Mouse (Mus musculus): ENCODE measurements around the gene Ush1g. TPM values are rescaled to one million over a fixed set of nuclear protein-coding genes. Genes with fewer than 3 reads are reported as not detected.

The Ush1g gene
- total RNA-seq, 2 experiments from 2014 or later, result 0.24 TPM; not detected in 1

DNA sequence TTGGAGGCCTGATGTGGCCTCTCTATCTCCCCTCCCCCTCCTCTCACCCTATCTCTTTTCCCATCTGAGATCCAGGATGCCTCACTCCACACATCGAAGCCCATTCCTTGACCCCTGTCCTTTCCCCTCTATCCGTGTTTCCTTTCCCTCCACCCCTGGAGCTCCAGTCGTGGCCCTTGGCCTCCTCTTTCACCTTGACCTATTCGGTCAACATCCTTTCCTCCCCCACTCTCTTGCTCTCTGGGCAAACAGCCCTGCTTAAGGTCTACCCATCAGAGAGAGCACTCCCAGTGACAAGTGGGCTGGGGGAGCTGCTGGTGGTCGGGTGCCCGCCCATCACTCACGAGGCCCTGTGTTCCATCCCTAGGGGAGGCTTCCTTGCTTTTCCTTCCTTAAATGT, 48.1 kb downstream of the Ush1g start:
- intact Hi-C loops (cut with DNase I), result loop anchor here (5.0 kb wide), 1 partner anchor 71 kb away; no protein-coding TSS in a partner anchor

DNA sequence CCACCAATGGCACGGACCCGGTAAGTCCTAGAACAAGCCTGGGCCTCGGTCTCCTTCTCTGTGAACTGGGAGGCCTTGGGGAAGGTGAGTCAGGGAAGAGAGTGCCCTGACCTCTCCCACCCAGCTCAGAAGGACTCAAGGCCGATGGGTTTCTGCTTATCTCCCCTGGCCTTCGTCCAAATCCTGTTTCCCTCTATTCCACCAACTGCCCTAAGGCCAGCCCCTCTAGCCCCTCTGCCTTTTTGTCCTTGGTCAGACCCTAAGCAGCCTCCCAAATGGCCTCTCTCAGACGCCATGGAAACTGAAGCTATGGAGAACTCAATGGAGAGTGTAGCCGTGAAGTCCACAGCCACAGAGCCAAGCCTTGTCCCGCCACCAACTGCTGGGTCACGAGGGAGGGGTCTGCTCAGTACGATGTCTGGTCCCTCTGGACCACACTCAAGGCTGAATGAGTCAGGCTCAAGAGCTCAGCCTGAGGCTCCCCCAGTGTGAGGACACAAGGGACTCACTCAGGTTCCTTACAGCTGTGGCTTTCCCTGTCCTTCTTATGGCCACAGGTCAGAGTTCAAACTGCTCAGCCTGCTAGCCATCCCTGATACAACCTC, 48.8 kb downstream of the Ush1g start:
- intact Hi-C loops (cut with DNase I), result loop anchor here (5.0 kb wide), 1 partner anchor 71 kb away; no protein-coding TSS in a partner anchor
- DNase-seq, result no peak

More for the DNA sequence above, 48.1 kb downstream of the Ush1g start:
- DNase-seq, result no peak

DNA sequence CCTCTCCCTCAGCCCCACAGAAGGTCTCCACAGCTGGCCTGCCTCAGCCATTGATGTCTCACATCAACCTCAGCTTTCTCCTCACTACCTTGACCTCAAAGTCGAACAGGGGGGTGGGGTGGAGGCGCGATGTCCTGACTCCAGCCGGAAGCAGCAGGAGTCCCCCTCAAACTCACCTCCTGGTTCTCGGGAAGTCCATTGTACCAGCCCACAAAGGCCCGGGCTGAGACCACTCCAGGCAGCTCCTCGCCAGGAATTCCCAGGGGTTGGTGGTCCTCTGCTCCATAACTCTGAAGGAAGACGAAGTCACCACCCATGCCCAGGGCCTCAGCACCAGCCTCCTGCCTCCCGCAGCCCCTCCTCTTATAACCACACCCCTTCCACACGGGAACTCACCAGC, 50.4 kb downstream of the Ush1g start:
- intact Hi-C loops (cut with DNase I), result loop anchor here (5.0 kb wide), 1 partner anchor 69 kb away; no protein-coding TSS in a partner anchor
- DNase-seq, result no peak

DNA sequence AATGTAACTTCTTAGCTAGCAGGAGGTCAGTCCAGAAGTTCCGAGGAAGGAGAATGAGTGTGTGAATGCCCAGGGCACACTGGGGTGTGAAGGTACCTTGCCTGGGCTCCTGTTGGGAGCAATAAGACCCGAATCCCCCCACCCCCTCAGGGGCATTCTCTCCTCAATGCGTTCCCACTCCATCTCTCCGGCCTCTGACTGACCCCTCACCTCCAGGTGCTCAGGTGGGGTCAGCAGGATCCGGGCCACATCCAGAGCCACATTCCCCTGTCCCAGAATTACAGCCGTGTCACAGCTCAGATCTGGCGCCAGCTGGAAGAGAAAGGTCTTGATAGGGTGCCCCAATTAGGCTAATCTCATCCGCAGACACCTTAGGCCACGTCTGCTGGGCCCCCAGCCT, 50.8 kb downstream of the Ush1g start:
- no peak for DNase-seq
- intact Hi-C loops (cut with DNase I), result loop anchor here (5.0 kb wide), 1 partner anchor 69 kb away; no protein-coding TSS in a partner anchor

DNA sequence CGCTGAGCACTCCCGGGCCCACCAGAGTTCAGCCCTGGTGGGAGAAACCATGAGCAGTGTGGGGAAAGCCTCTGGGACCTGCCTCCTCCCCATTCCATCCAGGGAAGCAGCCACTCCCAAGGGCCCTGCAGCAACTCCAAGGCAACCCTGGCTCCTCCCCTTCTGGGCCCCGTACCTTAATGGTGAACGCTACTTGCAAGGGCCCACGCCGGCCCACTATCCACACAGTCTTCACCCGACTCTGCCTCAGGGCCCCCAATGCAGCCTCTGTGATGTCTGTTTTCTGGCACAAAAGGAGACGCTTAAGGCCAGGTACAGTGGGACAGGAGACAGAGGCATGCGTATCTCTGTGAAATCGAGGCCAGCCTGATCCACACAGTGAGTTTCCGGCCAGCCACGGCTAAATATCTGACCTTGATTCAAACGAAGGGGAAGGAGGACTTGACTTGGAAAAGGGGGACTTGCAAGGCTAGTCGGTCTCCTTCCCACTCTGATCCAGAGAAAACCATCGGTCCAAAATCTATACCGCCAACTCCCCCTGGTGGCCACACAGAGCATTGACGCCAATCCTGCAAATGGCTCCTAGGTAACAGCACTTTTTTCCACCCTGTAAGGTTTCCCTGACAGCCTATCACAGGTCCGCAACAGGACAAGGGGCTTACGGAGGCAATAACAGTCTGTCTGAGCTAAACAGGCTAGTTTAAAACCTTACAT, 51.5 kb downstream of the Ush1g start:
- intact Hi-C loops (cut with DNase I), result loop anchor here (5.0 kb wide), 1 partner anchor 68 kb away; no protein-coding TSS in a partner anchor
- DNase-seq, result peak; percentile 83

DNA sequence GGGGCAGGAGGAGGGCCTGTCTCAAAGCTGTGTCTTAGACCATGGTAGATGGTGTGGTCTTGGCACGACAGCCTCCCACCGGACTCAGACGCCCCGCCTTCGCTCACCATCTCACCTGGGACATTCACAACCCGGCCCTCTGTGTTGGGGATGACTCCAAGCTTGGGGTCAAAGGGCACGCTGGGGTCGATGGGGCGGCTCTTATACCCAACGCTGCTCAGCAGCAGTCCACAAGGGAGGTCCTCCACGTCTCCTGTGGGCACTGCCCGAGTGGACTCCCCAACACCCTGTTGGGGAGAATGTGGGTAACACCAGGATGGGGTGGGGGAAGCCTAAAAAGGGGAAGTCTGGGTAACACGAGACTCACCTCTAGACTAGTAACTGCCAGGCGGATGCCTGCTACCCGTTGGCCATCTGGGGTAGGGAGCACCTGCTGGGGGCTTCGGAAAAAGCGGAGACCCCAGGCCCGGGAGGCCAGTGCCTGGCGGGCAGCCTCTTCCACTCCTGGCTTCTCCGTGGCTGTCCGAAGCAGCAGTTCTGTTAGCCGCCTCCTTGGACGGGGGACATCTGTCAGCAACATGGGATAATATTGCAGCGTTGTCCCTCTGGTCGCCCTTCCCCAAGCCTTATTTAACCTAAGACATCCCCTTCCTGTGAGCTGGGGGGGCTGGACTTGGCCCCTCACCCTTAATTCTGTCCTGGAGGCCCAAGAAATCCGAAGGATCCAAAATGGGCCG, 52.3 kb downstream of the Ush1g start:
- DNase-seq, result no peak
- intact Hi-C loops (cut with DNase I), result loop anchor here (5.0 to 10.0 kb wide), 2 partner anchors 67 to 185 kb away; no protein-coding TSS in a partner anchor

DNA sequence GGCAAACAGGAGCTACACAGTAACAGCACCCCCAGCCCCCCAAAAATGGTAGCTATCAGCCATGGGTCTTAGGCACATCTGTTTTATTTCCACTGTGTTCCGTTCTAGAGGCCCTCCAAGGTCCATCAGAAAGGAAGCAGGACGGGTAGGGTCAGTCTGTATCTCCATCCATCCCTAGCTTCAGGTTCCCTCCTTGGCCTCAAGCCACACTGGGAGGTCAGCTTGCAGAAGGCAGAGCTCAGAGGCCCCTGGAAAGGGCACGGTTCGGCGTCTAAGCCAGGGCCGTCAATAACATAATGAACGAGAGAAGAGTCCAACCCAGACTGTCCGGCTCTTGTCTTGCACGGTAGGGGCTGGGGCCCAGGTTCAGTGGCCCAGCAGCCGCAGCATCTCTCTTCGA, 53.9 kb downstream of the Ush1g start:
- DNase-seq, result no peak
- intact Hi-C loops (cut with DNase I), result loop anchor here (10.0 kb wide), 1 partner anchor 183 kb away; no protein-coding TSS in a partner anchor

DNA sequence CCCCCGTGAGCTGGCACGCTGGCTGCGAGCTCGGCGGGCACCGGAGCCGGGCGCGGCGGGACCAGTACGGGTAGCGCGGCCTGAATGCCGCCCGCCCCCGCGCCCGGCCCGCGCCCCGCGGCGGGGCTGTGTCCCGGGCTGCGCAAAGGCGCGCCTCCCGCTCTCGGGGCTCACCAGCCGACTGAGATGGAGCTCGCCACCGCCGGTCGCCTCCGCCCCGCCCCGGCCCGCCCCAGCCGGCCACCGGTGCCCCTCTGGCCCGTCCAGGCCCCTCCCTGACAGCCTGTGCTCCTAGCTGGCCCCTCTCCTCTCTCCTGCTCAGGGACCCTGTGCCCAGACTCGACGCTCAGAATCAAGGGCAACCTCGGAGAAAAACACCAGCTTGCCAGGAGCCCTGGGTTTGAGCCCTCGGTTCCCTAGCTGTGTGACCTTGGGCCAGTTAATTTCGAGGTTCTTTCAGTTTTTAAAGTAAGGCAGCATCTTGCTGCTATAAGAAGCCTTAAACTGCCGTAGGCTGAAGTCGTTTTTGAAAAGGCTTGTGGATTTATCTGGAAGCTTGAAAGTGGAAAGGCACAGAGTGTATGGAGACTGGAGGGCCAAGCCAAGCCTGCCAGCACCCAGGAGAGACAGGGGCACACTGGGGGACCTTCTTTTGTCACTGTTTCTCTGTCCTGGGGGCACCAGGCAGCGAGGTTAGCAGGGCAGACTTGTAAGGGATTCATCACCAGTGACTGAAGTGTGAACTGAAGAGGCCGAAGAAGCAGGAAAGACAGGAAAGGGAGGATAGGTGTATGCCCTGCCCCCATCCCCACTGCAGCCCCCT, 54.6 kb downstream of the Ush1g start, which contains the start of gene Grin2c:
Gene Grin2c, minus strand, starts transcription at position 183 of the 823 bp plus-strand sequence.
- DNase-seq, result no peak
- intact Hi-C loops (cut with DNase I), result loop anchor here (10.0 kb wide), 1 partner anchor 182 kb away; no protein-coding TSS in a partner anchor

DNA sequence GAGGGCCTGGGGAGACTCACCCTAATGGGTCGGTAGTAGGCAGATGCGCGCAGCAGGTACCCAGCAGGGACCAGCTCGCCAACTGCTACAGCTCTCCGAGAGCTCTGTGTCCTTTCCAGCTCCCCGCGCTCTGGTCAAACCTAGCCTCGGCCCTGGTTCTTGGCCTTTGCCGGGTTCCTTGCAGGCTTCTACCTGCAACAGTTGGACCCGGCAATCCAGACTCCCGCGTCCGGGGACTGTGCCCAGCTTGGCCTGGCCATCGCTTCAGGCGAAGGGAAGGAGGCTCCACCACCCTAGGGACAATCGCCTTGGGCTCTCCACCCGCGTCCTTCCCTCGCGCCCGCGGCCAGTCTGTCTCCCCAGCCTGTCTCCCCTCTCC, 55.5 kb downstream of the Ush1g start:
- no peak for DNase-seq
- intact Hi-C loops (cut with DNase I), result loop anchor here (10.0 kb wide), 1 partner anchor 182 kb away; no protein-coding TSS in a partner anchor

DNA sequence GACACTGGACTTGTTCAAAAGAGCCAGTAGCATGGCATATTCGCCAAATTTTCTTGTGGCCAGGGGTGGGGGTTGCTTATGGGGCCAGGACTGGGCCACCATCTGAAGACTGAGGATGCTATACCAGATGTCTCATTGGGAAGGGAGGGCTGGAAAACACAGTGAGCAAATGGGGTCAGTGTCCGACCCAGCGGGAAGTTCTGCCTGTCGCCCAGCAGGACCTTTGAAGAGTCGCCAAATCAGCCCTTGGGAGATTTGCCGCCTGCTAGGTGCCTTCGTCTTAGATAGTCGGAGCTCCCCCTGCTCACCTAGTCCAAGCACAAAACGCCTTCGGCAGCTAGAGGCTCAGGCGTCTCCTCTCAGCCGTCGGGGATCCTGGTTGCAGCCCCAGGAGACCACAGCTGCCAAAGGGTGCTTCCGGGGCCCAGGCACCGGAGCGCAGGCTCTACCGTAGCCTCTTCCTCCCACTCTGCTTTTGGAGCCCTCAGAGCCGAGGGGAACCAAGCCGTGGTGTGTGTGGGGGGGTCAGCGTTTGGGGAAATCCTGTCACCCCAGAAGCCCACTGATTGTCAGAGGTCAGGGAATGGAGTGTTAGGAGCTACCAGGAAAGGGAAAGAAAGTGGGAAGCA, 56.0 kb downstream of the Ush1g start:
- no peak for DNase-seq
- intact Hi-C loops (cut with DNase I), result loop anchor here (10.0 kb wide), 1 partner anchor 181 kb away; no protein-coding TSS in a partner anchor

Other genes starting within 250 kb of the Ush1g start
- gene Rab37, start 230.6 kb downstream of the Ush1g start, total RNA-seq (2021), result under 1 TPM; 0.38 to 0.68 TPM
- under 1 TPM; 0.30 to 0.48 TPM for gene Cd300lf, start 188.0 kb downstream of the Ush1g start, total RNA-seq (2021)
- 10 to 100 TPM; 38.7 to 41.3 TPM for gene Slc9a3r1, start 158.7 kb downstream of the Ush1g start, total RNA-seq (2021)
- gene Tmem104, start 134.6 kb downstream of the Ush1g start, total RNA-seq (2021), result 10 to 100 TPM; 18.1 to 18.2 TPM
- gene Nat9, start 134.2 kb downstream of the Ush1g start, total RNA-seq (2021), result 10 to 100 TPM; 12.5 to 15.6 TPM
- 1 to 10 TPM; 1.4 to 2.0 TPM for gene Grin2c, start 54.8 kb downstream of the Ush1g start, total RNA-seq (2021)
- 10 to 100 TPM; 24.4 to 25.8 TPM for gene Fdxr, start 45.0 kb downstream of the Ush1g start, total RNA-seq (2021)
- gene Fads6, start 24.4 kb downstream of the Ush1g start, total RNA-seq (2021), result 1 to 10 TPM; 2.9 to 4.1 TPM
- gene Otop2, start 14.9 kb downstream of the Ush1g start, total RNA-seq (2021), result not detected
- gene Otop3, start 12.7 kb upstream of the Ush1g start, total RNA-seq (2021), result under 1 TPM in 1 of 2 experiments, not detected in 1; 0.42 TPM
- 10 to 100 TPM; 72.7 to 80.6 TPM for gene Hid1, start 45.7 kb upstream of the Ush1g start, total RNA-seq (2021)
- 10 to 100 TPM; 31.4 to 33.1 TPM for gene Cdr2l, start 59.9 kb upstream of the Ush1g start, total RNA-seq (2021)
- 100 to 1,000 TPM in 1 of 2 experiments, 10 to 100 TPM in 1; 97.9 to 109 TPM for gene Mrpl58, start 81.7 kb upstream of the Ush1g start, total RNA-seq (2021)
- 100 to 1,000 TPM; 290 to 310 TPM for gene Atp5h, start 97.9 kb upstream of the Ush1g start, total RNA-seq (2021)
- gene Kctd2, start 98.1 kb upstream of the Ush1g start, total RNA-seq (2021), result 10 to 100 TPM; 47.7 to 52.9 TPM
- under 1 TPM in 1 of 2 experiments, not detected in 1; 0.20 TPM for gene Trim80, start 118.5 kb upstream of the Ush1g start, total RNA-seq (2021)
- not detected for gene Slc16a5, start 140.4 kb upstream of the Ush1g start, total RNA-seq (2021)
- 10 to 100 TPM in 1 of 2 experiments, 1 to 10 TPM in 1; 9.9 to 10.2 TPM for gene Armc7, start 153.6 kb upstream of the Ush1g start, total RNA-seq (2021)
- 10 to 100 TPM; 57.4 to 70.8 TPM for gene Nt5c, start 169.8 kb upstream of the Ush1g start, total RNA-seq (2021)
- gene Jpt1, start 192.3 kb upstream of the Ush1g start, total RNA-seq (2021), result 100 to 1,000 TPM; 803 to 865 TPM
- gene Sumo2, start 214.2 kb upstream of the Ush1g start, total RNA-seq (2021), result 100 to 1,000 TPM; 439 to 466 TPM
- 10 to 100 TPM; 66.6 to 73.4 TPM for gene Nup85, start 242.4 kb upstream of the Ush1g start, total RNA-seq (2021)